Comparison of ENCODE assay signal across 8 mouse cellular contexts in the genomic region with DNA sequence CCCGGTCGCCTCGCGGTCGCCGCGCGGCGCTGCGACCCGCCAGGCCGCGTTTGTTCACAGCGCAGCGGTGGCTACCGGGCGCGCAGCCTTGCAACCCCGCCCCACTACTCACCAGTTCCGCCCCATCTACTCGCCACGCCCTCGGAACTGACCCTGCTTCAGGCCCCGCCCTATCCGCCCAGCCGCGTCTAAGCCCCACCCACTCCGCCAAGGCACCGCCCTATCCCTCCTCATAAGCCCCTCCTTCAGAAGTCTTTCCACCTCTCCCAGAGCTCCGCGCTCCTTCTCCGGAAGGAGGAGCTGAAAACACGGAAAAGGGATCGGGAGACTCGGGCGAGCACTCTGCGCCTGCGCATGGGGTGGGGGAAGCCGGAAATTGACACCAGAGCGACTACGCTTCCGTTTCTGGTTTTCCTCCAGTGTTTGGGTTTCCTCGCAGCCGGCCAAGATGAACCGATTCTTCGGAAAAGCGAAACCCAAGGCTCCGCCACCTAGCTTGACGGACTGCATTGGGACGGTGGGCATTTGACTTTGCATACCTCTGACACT. TPM values are rescaled to one million over a fixed set of nuclear protein-coding genes. Genes with fewer than 3 reads are reported as not detected.
DNase-seq lines count a peak whose midpoint lies in the region; ATAC-seq and TF ChIP-seq lines count a peak whose summit lies in the region.

A gene (minus strand): TSS at position 135 of the 549 bp plus-strand sequence.
A gene (plus strand): TSS at position 248 of the 549 bp plus-strand sequence.

- no peaks in the 10 kb centered on the region for H3K27me3 ChIP-seq in E14TG2a.4 (ENCODE audit: insufficient read depth, low read length)
- H3K27me3 ChIP-seq in forebrain, embryonic 12.5 days, result no peaks in the 10 kb centered on the region
- H3K27me3 ChIP-seq in heart, postnatal 0 days (ENCODE audit: control insufficient read depth, insufficient read depth, low read length), result no peaks in the 10 kb centered on the region
- H3K27me3 ChIP-seq in liver, embryonic 16.5 days (ENCODE audit: control insufficient read depth, insufficient read depth, low read depth, low read length), result no peaks in the 10 kb centered on the region
- no peaks in the 10 kb centered on the region for H3K27me3 ChIP-seq in neural tube, embryonic 13.5 days
- H3K27me3 ChIP-seq in testis, adult 2 months (ENCODE audit: control insufficient read depth, insufficient read depth, low read length), result no peaks in the 10 kb centered on the region

- peak within 1 kb of the TSS; percentile 85 for H3K4me2 ChIP-seq in forebrain, embryonic 12.5 days
- H3K4me2 ChIP-seq in heart, postnatal 0 days (ENCODE audit: low read depth, low read length), result peak within 1 kb of the TSS; percentile 75
- H3K4me2 ChIP-seq in liver, embryonic 16.5 days (ENCODE audit: low read depth, low read length), result peak within 1 kb of the TSS; percentile 92
- H3K4me2 ChIP-seq in neural tube, embryonic 13.5 days, result peak within 1 kb of the TSS; percentile 88

- under 1% methylated on average over 50 of the region's 50 CpGs for WGBS in forebrain, embryonic 12.5 days
- WGBS in heart, postnatal 0 days, result 0% methylated on average over 42 of the region's 50 CpGs
- WGBS in liver, embryonic 16.5 days (ENCODE audit: insufficient replicate concordance), result under 1% methylated on average over 50 of the region's 50 CpGs
- WGBS in neural tube, embryonic 13.5 days, result under 1% methylated on average over 50 of the region's 50 CpGs

- peak; percentile 92 for TF ChIP-seq POLR2A in testis, adult 2 months (IDR thresholded peaks at IDR 0.05; ENCODE audit: control insufficient read depth, low read depth, low read length)

- no peak for TF ChIP-seq EP300 in heart, postnatal 0 days (IDR thresholded peaks at IDR 0.05; ENCODE audit: low read depth)

- H3K9ac ChIP-seq in forebrain, embryonic 12.5 days, result peak within 1 kb of the TSS; percentile 89
- peak within 1 kb of the TSS; percentile 83 for H3K9ac ChIP-seq in heart, postnatal 0 days (replicated peaks; ENCODE audit: low read depth, low read length)
- H3K9ac ChIP-seq in liver, embryonic 16.5 days (ENCODE audit: low read depth, low read length), result peak within 1 kb of the TSS; percentile 95
- H3K9ac ChIP-seq in neural tube, embryonic 13.5 days, result peak within 1 kb of the TSS; percentile 94

- no peaks in the 10 kb centered on the region for H3K9me3 ChIP-seq in E14TG2a.4 (ENCODE audit: low read length)
- H3K9me3 ChIP-seq in forebrain, embryonic 12.5 days, result no peaks in the 10 kb centered on the region
- H3K9me3 ChIP-seq in heart, postnatal 0 days (replicated peaks; ENCODE audit: control insufficient read depth, low read length), result no peaks in the 10 kb centered on the region
- no peaks in the 10 kb centered on the region for H3K9me3 ChIP-seq in liver, embryonic 16.5 days (replicated peaks; ENCODE audit: control insufficient read depth, low read length)
- H3K9me3 ChIP-seq in neural tube, embryonic 13.5 days, result no peaks in the 10 kb centered on the region

- no peak for TF ChIP-seq CTCF in E14TG2a.4 (conservative IDR thresholded peaks at IDR 0.05; ENCODE audit: low read length)
- TF ChIP-seq CTCF in heart, postnatal 0 days (IDR thresholded peaks at IDR 0.05; ENCODE audit: low read depth), result peak; percentile 25
- TF ChIP-seq CTCF in testis, adult 2 months (IDR thresholded peaks at IDR 0.05; ENCODE audit: control insufficient read depth, insufficient read depth, insufficient replicate concordance, low read depth, low read length), result no peak

- H3K27ac ChIP-seq in forebrain, embryonic 12.5 days, result peak within 1 kb of the TSS; percentile 87
- H3K27ac ChIP-seq in heart, postnatal 0 days (ENCODE audit: low read depth), result peak within 1 kb of the TSS; percentile 89
- peak within 1 kb of the TSS; percentile 93 for H3K27ac ChIP-seq in liver, embryonic 16.5 days (ENCODE audit: low read length)
- H3K27ac ChIP-seq in neural tube, embryonic 13.5 days (replicated peaks), result peak within 1 kb of the TSS; percentile 92
- peak within 1 kb of the TSS; percentile 71 for H3K27ac ChIP-seq in testis, adult 2 months (ENCODE audit: control insufficient read depth, insufficient read depth, low read depth, low read length)

- peaks cover 69% of the 10 kb centered on the region for H3K36me3 ChIP-seq in E14TG2a.4 (ENCODE audit: insufficient read depth, low read length)
- peaks cover 44% of the 10 kb centered on the region for H3K36me3 ChIP-seq in forebrain, embryonic 12.5 days (replicated peaks)
- H3K36me3 ChIP-seq in heart, postnatal 0 days (replicated peaks; ENCODE audit: control insufficient read depth, insufficient read depth, low read length), result peaks cover 38% of the 10 kb centered on the region
- H3K36me3 ChIP-seq in liver, embryonic 16.5 days (ENCODE audit: control insufficient read depth, insufficient read depth), result peaks cover 19% of the 10 kb centered on the region
- H3K36me3 ChIP-seq in neural tube, embryonic 13.5 days, result peaks cover 57% of the 10 kb centered on the region
- no peaks in the 10 kb centered on the region; the same call in none of the 2 replicates for H3K36me3 ChIP-seq in testis, adult 2 months (ENCODE audit: control insufficient read depth, insufficient read depth, low read length)

- H3K4me1 ChIP-seq in E14TG2a.4 (replicated peaks; ENCODE audit: low read depth, low read length), result peaks cover 37% of the 10 kb centered on the region
- peaks cover 24% of the 10 kb centered on the region for H3K4me1 ChIP-seq in forebrain, embryonic 12.5 days
- H3K4me1 ChIP-seq in heart, postnatal 0 days (ENCODE audit: control insufficient read depth, insufficient read depth), result peaks cover 17% of the 10 kb centered on the region
- peaks cover 23% of the 10 kb centered on the region for H3K4me1 ChIP-seq in liver, embryonic 16.5 days (ENCODE audit: control insufficient read depth, low read depth, low read length)
- peaks cover 35% of the 10 kb centered on the region for H3K4me1 ChIP-seq in neural tube, embryonic 13.5 days (replicated peaks)
- H3K4me1 ChIP-seq in testis, adult 2 months (ENCODE audit: control insufficient read depth, insufficient read depth, low read length), result no peaks in the 10 kb centered on the region

- DNase-seq in c-Kit-positive CD71-positive TER-119-positive erythroid progenitor cells, embryonic 14.5 days (ENCODE audit: low spot score), result peak; percentile 98
- DNase-seq in heart, postnatal 0 days (ENCODE audit: low spot score), result peak; percentile 100
- DNase-seq in kidney, postnatal 4 days, result peak; percentile 99

- peak within 1 kb of the TSS; percentile 99 for H3K4me3 ChIP-seq in E14TG2a.4 (replicated peaks; ENCODE audit: low read length)
- peak within 1 kb of the TSS; percentile 88 for H3K4me3 ChIP-seq in forebrain, embryonic 12.5 days (replicated peaks)
- H3K4me3 ChIP-seq in heart, postnatal 0 days (ENCODE audit: low read depth, low read length), result peak within 1 kb of the TSS; percentile 80
- H3K4me3 ChIP-seq in liver, embryonic 16.5 days (ENCODE audit: low read depth, low read length), result peak within 1 kb of the TSS; percentile 98
- H3K4me3 ChIP-seq in neural tube, embryonic 13.5 days, result peak within 1 kb of the TSS; percentile 93
- peak within 1 kb of the TSS; percentile 86 for H3K4me3 ChIP-seq in testis, adult 2 months (ENCODE audit: control insufficient read depth, low read depth, low read length)

- peak; percentile 99 for ATAC-seq in forebrain, embryonic 12.5 days (ENCODE audit: low FRiP score)
- peak; percentile 98 for ATAC-seq in heart, postnatal 0 days (ENCODE audit: insufficient read depth, low read depth)
- peak; percentile 95 for ATAC-seq in liver, embryonic 16.5 days (ENCODE audit: low read depth)
- peak; percentile 98 for ATAC-seq in neural tube, embryonic 13.5 days (ENCODE audit: low read depth)

RNA-seq across cellular contexts. Expression of the first gene that starts in this region (rescaled TPM):
- polyA plus RNA-seq in forebrain, embryonic 12.5 days (2016; fragmentation: Nextera tagmentation; extraction: Ambion mirVana), result 215 and 229 TPM in 2 replicates
- 77.3 and 98.8 TPM in 2 replicates for total RNA-seq in heart, postnatal 0 days (2014; rRNA removed; ENCODE audit: low replicate concordance)
- 213 and 222 TPM in 2 replicates for polyA plus RNA-seq in heart, postnatal 0 days (2015; fragmentation: Nextera tagmentation; extraction: Ambion mirVana)
- 99.7 and 103 TPM in 2 replicates for polyA plus RNA-seq in liver, embryonic 16.5 days (2015; fragmentation: Nextera tagmentation; extraction: Ambion mirVana)
- polyA plus RNA-seq in neural tube, embryonic 13.5 days (2015; fragmentation: Nextera tagmentation; extraction: Ambion mirVana), result 233 and 247 TPM in 2 replicates
- 229 and 254 TPM in 2 replicates for polyA plus RNA-seq in testis, adult 2 months (2012; rRNA removed)

RNA-seq across cellular contexts. Expression of the second gene that starts in this region (rescaled TPM):
- 143 and 146 TPM in 2 replicates for polyA plus RNA-seq in forebrain, embryonic 12.5 days (2016; fragmentation: Nextera tagmentation; extraction: Ambion mirVana)
- total RNA-seq in heart, postnatal 0 days (2014; rRNA removed; ENCODE audit: low replicate concordance), result 17.7 and 26.8 TPM in 2 replicates
- polyA plus RNA-seq in heart, postnatal 0 days (2015; fragmentation: Nextera tagmentation; extraction: Ambion mirVana), result 72.3 and 77.3 TPM in 2 replicates
- polyA plus RNA-seq in liver, embryonic 16.5 days (2015; fragmentation: Nextera tagmentation; extraction: Ambion mirVana), result 41.8 and 44.6 TPM in 2 replicates
- polyA plus RNA-seq in neural tube, embryonic 13.5 days (2015; fragmentation: Nextera tagmentation; extraction: Ambion mirVana), result 184 and 197 TPM in 2 replicates
- 18.0 and 19.0 TPM in 2 replicates for polyA plus RNA-seq in testis, adult 2 months (2012; rRNA removed)

Comparison
In these comparisons a context has a peak if more than half of its experiments do, and no peak if none do; other contexts are left out.
1. Peak in every context shown above with its lines: DNase-seq, ATAC-seq, H3K4me3 ChIP-seq and H3K27ac ChIP-seq.